Mouse (Mus musculus): ENCODE results near the gene Serpina1e.
A peak's percentile ranks its signal among the peaks of the same experiment; 100 is the strongest.

Gene Serpina1e

DNA sequence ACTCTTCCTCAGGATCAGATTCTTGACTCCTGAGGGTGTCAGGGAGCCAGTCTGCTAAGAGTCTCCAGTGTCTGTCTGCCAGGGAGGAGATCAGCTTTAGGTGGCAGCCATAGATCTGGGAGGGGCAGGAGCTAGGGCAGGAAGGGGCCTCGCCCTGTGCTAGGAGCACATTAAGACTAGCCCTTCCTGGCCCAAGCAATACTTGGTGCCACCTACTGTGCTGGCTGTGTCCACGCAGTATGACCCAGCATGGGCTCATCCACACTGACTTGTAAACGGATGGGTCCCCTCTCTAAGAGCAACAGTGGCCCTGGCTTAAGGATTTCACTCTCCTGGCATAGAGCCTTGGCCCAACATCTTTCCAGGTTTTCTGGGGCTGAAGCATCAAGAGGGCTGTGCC is at the start of gene Serpina1e:
TSS of gene Serpina1e (minus strand) at position 178 of the 400 bp plus-strand sequence.
- DNase-seq (ENCODE audit: low read depth, low spot score): no peak

GRCm38 (mm10) chr12:104004689-104005088 is 45.9 kb upstream of the Serpina1e start:
- DNase-seq (ENCODE audit: low read depth, low spot score): no peak

DNA sequence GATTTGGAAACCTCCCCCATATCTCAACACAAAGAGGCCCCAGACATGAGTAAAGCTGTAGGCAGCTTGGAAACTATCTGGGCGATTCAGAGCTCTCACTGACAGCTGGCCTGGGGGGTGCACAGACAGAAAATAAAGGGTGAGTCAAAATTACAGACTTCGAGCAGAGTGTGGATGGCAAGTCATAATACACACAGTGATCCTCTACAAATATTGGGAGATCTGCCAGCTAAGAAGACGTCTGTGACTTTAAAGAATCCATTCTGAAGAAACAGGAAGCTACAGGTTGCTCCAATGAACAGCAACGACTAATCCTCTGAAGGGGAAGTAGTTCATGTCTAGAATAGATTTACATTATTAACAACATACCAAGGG is 44.5 kb upstream of the Serpina1e start:
- peak; percentile 49 for DNase-seq (ENCODE audit: low read depth, low spot score)

DNA sequence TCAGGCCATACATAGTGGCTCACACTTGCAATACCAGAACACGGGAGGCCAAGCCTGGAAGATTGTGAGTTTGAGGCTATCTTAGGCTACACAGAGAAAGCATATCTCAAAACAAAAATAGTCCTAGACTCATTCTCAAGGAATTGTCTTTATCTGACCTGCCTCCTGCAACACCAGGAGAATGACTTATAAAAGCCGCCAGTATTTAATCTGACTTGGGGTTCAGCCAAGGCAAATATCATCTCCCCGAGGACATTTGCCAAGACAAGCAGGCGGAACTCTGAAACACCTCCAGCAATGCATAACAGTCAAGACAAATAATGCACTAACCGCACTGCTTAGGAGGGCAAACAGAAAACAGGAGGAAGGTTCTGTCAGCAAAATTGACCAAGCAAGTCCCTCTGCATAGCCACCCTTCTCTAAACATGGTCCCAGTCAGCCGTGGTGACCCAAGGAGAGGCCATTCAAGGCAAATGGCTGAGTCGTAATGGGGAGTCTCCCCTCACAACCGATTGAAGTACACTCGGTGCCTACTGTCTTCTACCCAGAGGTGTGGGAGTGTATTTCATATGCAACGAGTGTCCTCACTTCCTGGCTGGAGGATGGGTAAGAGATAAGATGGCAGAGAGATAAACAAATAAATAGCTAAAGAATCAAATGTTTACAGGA is 43.9 kb upstream of the Serpina1e start:
- DNase-seq (ENCODE audit: low read depth, low spot score): peak; percentile 33

DNA sequence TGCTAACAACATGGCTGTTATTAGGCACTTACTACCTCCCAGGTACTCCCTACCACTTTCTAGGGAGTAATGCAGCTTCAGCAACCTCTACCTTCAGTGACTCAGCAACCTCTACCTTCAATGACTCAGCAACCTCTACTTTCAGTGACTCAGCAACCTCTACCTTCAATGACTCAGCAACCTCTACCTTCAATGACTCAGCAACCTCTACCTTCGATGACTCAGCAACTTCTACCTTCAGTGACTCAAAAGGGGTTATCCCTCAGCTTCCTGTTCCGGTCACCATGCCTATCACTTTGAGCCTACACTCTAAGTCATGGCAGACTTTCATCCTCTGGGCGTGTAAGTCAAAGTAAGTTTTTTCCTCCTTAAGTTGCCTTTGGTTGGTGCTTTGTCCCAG is 41.8 kb upstream of the Serpina1e start:
- DNase-seq (ENCODE audit: low read depth, low spot score): no peak

GRCm38 (mm10) chr12:103999611-104000010 is 40.8 kb upstream of the Serpina1e start:
- DNase-seq (ENCODE audit: low read depth, low spot score): peak; percentile 57

DNA sequence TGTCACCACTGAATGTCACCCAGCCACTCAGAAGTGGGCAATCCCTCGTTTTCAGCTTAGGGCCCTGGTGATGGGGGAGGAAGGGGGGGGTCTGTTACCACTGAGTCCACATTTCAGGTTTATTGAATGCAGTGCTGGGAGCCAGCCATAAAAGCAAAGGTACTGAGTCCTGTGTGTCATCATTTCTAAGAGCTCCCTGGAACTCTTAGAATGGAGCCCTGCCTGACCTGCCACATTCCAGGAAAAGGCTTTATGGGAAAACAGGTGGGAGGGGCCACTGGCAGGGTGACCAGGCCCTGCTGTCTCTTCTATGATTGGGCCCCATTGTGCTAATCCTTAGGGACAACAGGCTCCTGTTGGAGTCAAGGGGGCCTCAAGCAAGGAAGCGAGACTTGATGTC is 37.7 kb upstream of the Serpina1e start:
- DNase-seq (ENCODE audit: low read depth, low spot score): no peak

DNA sequence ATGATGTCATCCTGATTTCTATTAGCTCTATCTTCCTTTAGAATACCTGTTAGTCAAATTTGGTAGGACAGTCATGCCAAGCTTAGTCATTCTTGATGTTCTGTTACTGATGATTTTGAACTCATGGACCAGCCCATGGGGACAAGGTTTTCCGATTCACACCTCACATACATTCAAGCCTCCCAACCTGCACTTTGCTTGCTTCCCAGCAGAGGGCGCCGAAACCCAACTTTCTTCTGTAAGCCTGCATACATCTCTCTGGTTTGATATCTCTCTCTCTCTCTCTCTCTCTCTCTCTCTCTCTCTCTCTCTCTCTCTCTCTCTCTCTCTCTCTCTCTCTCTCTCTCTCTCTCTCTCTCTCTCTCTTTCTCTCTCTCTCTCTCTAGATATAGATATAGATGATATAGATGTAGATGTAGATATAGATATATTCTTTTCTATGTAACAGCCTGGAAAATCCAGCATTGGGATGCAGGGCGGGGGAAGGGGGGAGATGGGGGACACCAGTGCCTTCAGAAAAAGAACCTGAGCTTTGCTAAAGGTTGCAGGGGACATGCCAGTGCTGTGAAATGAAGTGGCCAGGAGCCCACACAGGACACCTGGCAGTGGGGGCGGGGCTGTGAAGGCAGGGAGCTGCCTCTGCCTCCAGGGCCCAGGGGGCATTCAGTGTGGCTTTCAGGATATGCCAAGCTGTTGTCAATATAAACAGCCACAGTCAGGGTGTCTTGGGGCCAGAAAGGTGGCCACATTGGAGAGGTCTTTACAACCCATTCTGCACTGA is 36.7 kb upstream of the Serpina1e start:
- DNase-seq (ENCODE audit: low read depth, low spot score): peak; percentile 87

DNA sequence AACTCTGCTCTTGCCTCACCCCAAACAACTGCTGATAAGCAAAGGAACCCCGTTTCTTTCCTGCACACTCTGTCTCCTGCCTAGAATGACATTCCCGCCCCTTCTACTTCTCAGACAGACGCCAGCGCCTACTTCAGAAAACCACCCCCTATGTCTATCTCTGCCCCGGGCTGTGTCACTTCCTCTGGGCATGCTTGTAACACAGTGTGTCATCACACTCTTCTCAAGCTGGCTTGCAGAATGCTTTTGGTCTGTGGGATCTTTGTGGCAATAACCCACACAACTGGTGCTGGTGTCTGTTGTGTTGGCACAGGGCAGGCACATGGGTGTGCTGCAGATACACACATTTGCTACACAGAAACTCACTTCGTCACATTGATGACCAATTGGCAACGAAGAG is 34.2 kb upstream of the Serpina1e start:
- peak; percentile 77 for DNase-seq (ENCODE audit: low read depth, low spot score)

DNA sequence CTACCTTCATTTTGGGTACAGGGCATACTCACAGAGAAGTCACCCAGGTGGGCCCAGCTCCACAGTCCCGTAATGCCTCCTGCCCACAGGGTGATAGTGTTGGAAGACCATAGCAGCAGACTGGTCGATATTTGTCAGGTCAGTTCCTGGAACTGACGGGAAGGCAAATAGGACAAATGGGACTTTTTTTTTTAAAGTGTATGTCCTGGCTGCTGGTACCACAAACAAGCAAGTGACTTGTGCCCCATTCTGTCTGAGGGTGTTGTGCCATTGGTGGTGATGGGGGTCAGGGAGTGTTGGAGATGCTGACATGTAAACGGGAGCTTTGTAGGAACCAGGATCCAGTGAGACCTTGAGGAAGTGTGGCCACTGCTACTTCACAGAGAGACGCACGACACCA is 31.1 kb upstream of the Serpina1e start, which contains the start of gene Serpina11:
TSS of gene Serpina11 (minus strand) at position 101 of the 400 bp plus-strand sequence.
- no peak for DNase-seq (ENCODE audit: low read depth, low spot score)

DNA sequence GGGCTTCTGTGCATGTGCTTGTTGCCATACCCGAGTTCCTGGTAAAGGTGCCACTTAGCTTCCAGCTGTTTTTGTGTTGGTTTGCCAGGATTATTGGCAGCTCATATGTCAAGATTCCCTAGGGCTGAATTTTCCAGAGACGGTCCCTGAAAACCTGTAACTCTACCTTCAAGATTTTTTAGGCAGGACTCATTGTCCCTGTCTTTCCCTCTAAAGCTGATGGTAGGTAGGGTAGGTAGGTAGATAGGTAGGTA is 30.7 kb upstream of the Serpina1e start:
- no peak for DNase-seq (ENCODE audit: low read depth, low spot score)

GRCm38 (mm10) chr12:103988754-103989513 is 30.2 kb upstream of the Serpina1e start:
- no peak for DNase-seq (ENCODE audit: low read depth, low spot score)

- DNase-seq (ENCODE audit: low read depth, low spot score): no peak
Measured at GRCm38 (mm10) chr12:103985868-103986267, 27.1 kb upstream of the Serpina1e start.

GRCm38 (mm10) chr12:103984935-103985334 is 26.2 kb upstream of the Serpina1e start:
- DNase-seq (ENCODE audit: low read depth, low spot score): peak; percentile 77

DNA sequence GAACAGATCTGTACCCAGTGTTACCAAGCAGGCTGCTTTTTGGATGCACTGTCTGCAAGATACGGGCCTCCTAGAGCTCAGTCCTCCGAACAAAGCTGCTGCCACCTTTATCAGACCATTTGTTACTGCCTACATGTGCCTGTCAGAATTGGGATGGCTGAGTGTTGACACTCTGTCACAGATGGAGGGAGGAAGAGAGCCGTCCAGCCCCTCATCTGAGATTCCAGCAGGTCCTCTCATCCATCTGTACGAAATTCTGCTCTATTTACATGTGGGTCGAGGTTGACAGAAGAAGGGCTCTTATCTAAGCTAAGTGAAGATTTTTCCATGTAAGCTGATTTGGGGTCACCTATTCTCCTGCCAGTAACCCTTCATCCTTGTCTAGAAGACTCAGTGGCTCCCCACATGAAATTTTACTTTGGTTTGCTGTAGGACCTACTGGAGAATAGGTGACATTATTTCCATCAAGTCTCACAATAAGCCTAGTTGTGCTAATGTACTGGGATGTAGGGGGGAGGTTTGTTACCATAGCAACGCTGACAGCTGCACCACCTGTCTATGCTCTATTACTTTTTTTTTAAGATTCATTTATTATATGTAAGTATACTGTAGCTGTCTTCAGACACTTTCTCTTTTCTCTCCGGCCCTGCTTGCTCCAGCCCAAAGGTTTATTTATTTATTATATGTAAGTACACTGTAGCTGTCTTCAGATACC is 23.0 kb upstream of the Serpina1e start:
- DNase-seq (ENCODE audit: low read depth, low spot score): peak; percentile 78

GRCm38 (mm10) chr12:103978294-103978693 is 19.5 kb upstream of the Serpina1e start:
- DNase-seq (ENCODE audit: low read depth, low spot score): peak; percentile 49

- DNase-seq (ENCODE audit: low read depth, low spot score): peak; percentile 60
Measured at GRCm38 (mm10) chr12:103977846-103978245, 19.1 kb upstream of the Serpina1e start.

DNA sequence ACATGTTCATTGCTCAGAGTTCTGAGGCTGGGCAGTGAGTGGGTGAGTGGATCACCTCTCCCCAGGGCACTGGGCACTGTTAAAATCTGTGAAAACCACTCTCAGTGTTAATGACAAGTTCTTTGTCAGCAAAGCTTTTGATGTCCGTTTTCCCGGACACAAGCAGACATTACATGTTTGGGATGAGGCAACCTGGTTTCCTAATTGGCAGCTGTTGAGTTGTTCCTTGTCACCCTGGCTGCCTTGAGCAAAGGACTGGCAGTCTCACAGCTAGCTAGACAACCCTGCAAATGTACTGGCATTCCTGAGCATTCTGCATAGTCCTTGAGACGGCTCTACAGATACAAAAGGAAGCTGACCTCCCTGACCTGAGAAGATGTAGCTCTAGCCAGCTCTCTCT is 18.3 kb upstream of the Serpina1e start:
- DNase-seq (ENCODE audit: low read depth, low spot score): no peak

DNA sequence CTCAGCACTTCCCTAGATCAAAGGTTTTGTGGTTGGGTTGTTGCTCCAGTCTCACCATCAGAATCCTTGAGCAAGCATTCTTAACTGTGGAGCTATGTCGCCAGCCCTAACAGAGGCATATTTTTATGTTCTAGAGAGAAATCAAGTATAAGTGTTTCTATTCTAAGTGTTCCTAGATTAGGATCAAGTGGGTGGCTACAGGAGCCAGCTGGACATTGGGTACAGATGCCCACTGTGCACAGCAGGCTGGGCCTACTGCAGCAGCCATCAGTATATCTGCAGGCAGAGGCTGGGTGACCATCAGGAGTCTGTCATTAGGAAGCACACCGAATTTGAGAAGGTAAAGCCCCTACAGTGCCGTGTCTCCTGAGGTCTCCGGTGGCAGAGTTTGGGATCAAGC is 12.3 kb upstream of the Serpina1e start:
- peak; percentile 63 for DNase-seq (ENCODE audit: low read depth, low spot score)

GRCm38 (mm10) chr12:103969577-103970116 is 10.9 kb upstream of the Serpina1e start:
- no peak for DNase-seq (ENCODE audit: low read depth, low spot score)

DNA sequence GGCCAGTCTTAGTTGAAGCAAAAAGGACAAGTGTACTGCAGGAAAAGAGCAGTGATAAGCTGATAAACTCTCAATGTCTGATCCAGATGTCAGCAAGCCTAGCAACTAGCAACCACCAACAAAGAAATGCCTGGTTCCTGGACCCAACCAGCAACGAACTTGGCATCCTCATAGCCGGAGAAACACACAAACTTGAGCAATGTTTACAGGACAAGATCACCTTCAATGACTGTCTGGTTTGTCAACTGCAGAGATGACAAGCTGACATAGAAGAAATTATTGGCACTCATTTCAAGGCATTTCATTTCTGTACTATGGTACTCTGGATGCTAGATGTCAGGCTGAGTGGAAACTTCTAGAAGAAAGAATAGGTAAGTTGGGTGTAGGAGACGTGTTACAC is 8.0 kb upstream of the Serpina1e start:
- no peak for DNase-seq (ENCODE audit: low read depth, low spot score)

GRCm38 (mm10) chr12:103963288-103963687 is 4.5 kb upstream of the Serpina1e start:
- peak; percentile 29 for DNase-seq (ENCODE audit: low read depth, low spot score)
